Mouse (Mus musculus) T-helper 17 cell (primary cell): ENCODE data around the gene Hs3st5.

ENCODE experiments used
- in situ Hi-C, 2 experiments: fragments of 300-600 bp; cut with MboI, MseI; formaldehyde crosslinking; loops; 1 replicate in 1 of 2; 2 replicates in 1 of 2; pipeline ENCODE4 v1.15.1; 2025; ENCODE audit warnings: high pct_unique_total_duplicates in 2 of 2

Hs3st5 gene

DNA sequence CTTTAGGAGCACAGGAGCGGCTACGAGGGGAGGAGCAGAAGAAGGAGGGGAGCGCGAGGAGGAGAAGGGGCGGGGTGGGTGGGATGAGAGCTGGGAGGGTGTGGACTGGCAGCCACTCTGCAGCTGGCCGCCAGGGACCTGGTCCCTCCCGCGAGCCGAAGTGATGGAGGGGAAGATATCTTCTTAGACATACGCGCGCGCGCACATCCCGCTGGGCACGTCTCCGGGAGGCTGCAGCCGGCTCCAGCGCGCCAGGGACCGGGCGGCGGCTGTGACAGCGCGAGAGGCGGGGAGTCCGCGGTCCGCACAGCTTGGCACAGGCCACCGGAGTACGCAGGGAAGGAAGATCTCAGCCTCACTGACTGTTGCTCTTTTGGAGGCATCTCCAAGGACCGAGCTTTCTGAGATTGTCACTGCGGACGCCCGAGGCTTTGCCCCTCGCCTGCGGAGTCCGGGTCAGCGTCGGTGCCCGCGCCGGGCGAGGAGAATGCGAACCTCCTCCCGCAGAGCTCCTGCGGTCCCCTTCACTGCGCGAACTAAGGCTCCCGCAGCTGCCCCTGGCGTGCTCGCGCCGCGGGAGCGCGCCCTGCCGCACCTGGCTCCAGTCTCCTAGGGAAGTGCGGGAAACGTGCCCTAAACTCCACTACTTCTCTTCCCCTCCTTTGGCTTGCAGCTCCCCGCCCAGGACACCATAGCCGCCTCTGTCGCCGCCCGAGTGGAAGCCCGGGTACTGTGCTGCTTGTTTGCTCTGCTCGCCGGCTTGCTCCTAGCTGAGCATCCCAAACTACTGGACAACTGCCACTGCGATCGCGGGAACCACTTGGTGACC, at the start of gene Hs3st5:
TSS of gene Hs3st5 (plus strand) at position 88 of the 829 bp plus-strand sequence.
- in situ Hi-C loops: no loop called here

DNA sequence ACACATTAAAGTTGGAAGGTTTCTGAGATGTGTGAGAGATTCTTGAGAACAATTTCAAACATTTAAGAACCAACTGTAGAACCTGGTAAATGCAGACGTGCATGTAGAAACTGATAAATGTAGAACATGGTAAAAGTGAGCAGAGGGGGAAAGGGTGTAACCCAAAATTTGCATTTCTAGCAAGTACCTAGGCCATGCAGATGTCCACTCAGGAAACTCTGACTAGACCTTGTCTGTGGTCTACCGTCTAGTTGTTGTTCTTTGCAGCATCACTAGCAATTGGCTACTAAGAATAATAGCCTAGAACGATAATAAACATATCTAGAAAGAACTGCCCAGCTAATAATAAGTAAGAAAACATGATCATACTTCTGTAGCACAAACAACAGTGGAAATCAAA, 38.0 kb upstream of the Hs3st5 start:
- in situ Hi-C loops: no loop called here

DNA sequence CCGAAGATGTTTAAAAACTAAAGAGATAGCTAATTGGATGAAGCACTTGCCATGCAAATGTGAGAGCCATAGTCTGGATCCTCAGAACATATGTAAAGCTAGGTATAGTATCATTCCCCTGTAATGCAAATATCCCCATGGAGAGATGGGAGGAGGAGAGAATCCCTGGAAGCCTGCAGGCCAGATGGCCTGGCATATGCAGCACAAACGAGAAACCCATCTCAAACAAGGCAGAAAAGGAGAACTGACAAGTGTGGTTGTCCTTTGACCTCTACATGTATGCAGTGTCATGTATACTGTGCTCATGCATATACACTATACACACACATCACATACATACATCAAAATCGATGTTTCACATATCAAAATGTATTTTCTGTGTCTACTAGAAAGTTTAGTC, 35.5 kb upstream of the Hs3st5 start:
- in situ Hi-C loops: no loop called here

DNA sequence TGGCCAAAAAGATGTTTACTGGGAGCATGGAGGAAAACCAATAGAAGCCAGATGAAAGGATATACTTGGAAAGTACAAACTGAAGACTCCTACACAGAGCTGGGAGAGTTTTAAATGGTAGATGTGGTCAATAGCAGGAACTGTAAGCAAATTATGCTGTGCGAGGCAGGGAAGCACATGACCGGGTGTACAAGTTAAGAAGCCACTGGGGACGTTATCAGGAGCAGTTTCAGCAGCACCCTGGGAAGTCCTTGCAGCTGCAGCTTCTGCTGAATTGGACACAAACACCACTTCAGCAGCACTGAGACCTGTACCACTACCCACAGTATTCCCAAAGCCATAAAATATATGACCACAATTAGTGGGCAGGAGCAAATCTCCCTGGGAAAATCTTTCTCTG, 31.8 kb upstream of the Hs3st5 start:
- in situ Hi-C loops: no loop called here

DNA sequence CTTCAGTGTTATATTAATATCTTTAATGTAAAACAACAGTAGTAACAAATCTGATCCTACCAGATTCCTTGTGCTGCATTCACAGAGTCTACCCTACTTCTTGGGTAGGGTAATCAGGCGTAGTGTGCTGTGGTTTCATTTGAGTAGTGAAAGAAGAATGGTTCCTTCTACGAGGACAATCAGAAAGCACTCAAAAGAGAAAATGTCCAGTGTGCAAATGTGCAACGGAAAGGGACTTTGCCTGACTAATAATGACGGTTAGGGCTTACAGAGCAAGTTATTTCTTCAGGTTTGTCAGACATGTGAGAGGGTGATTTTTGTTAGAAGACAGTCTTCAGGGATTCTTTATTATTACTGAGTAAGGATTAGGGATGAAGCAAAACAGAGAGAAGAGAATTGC, 29.1 kb upstream of the Hs3st5 start:
- in situ Hi-C loops: no loop called here

DNA sequence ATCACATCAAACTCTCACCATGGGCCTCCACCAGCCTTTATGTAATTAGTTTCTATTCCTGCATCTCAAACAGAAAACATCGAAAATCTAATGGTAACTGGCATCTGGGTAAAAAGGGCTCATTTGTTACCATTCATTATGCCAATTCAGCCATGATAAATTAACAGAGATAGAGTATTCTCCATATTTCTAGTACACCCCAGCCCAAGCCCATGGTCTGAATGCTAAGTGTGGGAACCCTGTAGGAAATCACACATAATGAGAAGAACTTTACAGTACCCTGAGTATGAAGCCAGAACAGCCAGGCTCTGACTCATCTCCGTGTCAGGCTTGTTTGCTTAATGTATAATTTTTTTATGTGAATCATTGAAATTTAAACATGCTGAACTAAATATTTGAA, 23.3 kb upstream of the Hs3st5 start:
- in situ Hi-C loops: no loop called here

DNA sequence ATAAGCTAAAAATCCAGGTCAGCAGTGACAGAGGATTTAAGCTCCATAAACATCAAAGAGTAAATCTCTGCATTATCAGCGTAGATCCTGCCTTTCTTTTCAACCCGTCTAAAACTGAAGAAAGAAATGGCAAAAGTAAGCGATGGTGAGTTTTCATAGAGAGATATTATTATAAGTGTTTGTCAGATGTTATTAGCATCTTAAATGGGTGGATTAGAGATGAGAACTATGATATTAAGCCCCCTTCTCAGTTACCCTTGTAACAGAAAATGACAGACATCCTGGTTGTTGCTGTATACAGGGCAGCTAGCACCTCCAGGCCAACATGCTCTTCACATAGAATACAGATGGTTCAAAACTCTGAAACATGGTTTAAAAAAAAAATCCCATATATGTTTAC, 22.6 kb upstream of the Hs3st5 start:
- in situ Hi-C loops: no loop called here

DNA sequence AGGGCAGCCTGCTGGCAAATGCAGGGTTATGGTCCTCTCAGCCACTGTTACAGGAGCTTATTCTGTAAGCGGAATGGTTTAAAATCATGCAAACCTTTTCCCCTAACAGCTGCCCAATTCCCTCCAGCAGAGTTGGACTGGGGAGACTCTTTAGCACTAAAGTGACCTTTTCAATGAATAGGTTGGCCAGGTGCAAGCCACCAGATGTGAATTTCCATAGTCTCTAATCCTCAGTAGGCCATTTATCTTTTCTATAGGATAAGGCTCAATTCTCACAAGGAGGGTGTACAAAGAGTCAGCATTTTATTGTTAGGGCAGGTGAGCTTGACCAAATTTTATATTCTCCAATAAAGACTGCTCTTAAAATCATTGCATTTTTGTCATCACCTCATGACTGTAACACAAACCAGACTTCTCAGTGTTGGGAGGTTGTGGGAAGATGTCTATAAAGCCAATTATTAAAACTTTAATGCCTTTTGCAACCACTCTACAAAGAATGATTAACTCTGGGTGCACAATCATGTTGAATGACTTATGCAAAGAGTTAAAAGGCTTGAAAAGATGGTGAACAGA, 21.8 kb upstream of the Hs3st5 start:
- in situ Hi-C loops: no loop called here

DNA sequence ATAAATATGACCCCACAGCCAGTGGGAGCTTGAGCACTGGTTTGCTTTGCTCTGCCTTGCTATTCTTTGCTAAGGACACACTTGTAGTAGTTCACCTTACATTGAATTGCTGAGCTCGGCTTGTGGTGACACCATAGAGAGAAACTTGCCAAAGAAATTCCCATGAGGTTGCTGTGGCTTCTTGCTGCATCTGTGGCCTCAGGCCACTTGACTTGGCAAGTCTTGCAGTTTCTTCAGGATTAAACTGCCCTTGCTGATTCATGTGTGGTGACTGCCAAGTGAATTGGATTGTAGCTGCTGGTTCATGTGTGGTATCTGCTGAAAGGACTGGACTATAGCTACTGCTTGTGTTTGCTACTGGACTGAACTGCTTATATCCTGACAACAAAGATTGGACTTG, 13.0 kb upstream of the Hs3st5 start:
- in situ Hi-C loops: no loop called here

DNA sequence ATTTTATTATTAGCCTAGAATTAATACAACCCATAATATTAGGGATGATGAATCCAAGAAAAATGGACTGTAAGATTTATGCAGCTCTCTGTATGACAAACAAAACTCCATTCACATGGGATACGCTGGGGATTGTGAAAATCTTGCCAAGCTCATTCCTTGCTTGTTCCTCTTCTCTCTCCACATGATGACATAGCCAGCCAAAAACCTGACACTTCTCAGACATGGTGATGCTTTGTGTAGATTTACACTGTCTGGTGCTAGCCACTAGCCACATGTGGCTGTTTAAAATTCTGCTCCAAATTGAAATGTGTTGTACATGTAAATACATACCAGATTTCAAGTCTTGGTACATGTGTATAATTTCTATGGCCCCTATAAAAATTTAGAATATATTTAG, 6.9 kb upstream of the Hs3st5 start:
- in situ Hi-C loops: no loop called here

DNA sequence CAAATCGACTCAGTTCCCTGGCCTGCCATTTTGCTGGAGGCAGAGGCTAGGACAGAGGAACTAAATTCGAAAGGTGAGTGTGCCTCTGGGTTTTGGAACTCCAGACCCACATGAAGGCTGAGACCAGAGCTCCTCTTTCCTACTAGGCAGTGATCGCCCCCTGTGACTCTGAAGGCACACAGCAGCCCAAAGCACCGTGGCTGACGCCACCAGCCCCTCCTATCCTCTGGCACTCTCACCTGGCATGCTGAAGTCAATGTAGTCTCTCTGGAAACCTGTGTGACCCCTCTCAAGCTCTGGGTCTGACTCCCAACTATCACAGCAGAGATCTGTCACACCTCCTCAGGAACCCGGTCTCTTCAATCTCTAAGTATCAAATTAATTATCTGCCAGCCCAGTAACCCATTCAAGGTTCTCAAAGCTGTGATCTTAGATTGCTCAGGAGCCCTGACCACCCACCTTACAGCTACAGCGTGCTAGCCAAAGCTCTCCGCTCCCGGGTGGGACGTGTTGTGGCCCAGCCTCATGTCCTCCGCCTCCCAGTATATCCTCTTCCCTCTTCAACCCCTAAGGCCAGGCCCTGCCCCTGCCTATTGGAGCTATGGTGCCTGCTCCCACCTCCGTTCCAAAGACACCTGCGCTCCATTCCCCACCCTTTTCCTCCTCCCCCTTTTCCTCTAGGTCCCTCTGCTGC, 434 bp upstream of the Hs3st5 start:
- in situ Hi-C loops: no loop called here

DNA sequence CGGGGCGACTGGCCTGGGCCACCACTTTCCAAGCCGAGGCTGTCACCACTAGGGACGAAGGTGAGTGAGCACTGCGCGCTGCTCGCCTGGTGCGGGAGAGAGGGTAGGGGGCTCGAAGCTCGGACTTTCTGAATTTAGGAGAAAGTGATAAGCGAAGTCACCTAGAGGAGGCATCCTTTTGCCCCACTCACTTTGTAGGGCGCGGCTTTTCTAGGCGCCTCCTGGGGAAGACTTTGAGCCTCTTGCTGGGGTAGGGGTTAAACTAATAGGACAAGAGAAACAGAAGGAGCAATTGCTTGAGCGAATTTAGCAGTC, 899 bp downstream of the Hs3st5 start:
- in situ Hi-C loops: no loop called here

DNA sequence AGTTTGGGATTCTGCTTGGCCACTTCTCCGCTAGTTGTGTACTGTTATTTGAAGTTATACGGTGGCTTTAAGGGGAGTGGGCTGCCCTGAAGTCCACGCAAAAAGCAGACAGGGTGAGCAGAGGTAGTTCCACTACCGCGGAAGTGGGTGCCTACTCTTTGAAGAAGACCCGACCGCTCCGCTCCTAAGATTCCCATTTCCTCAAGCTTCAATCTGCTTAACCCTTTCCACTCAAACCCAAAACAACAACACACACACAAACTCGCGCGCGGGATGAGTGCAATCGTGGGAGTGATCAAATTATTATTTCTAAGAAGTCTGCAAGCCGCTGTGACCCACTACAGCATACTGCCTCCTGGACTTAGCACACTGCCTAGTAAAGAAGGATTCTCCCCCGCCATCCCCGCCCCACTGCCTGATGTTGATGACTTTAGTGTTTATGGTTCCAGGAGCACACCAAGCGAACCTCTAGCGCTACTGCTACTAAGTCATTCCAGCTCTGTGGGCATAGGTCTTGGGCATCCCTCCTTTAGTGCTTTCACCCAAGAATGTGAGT, 1.5 kb downstream of the Hs3st5 start:
- in situ Hi-C loops: no loop called here

DNA sequence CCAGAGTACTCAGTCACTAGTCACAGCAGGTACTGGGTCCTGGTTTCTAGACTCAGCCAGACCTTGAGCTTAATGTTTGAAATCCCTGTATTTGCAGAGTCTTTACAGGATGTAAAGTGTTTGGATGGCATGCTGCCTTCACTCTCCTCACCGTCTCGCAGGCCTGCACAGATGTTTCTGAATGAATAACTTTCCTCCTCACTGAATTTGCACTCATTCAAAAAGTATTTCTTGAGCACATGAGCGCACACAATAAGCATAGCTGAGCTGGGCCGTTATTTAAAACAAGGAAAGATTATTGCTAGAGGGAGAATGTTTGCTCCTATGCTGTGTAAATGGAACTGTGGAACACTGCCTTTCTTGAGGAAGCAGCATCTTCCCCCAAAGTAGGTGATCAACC, 2.9 kb downstream of the Hs3st5 start:
- in situ Hi-C loops: no loop called here

DNA sequence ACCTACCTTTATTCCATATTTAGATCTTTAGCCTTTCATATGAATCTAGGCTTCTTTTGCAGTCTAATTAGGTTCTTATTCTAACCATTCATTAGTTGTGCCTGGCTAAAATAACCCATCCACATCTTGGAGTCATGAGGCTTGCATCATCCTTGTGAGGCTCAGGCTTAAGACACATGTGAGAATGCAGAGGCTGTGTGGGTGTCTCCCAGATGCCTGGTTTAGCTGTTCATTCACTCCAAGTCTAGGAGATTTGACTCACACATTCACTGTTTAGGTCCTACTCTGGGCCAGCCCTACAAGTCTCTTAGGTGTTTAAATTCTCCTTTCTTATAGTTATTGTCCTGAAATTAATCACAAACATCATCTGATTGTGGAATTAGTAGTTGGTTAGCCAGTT, 17.3 kb downstream of the Hs3st5 start:
- in situ Hi-C loops: no loop called here

DNA sequence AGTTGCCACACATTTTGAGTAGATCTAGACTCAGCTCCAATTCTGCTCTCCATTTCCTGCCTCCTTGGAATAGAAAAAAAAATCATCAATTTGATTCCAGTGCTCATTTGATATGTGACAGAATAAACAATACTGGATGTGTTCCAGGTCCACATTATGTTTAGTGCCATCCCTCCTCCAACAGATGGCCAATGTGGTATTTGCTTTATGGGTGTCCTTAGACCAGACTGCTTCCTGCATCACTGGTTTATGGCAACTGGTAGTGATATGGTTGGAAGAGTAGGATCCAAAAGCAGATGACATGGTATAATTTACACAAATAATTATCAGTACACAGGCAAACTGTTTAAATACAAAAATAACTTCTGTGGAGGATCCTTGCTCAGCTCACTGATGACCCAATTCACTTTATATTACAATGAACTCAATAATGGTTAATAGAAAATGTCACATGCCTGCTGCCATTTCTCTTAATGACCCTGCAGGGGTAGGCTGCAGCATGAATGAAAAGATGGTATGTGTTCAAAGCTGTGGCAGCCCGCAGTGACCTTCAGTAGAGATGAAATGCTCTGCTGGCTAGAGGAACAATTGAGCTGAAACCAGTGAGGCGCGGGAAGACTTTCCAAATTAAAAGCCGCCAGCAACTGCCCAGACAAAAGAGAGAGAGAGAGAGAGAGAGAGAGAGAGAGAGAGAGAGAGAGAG, 27.2 kb downstream of the Hs3st5 start:
- in situ Hi-C loops: no loop called here

DNA sequence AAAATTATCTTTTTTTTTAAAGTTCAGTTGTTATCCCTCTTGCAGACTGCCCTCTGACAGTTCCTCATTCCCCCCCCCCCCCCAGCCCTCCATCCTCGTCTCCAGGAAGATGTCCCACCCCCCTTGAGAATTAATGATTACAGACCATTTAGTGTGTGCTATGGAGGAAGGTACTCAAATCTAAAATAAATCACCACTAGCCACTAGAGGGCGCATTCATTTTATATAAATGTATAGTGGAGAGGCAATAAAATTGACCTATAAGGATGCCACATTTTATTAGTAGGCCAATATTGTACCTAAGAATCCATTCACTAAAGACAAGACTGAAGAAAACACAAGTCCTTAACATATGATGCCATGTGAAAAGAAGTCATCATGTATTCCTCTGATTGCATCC, 40.0 kb downstream of the Hs3st5 start:
- in situ Hi-C loops: loop anchor here (10.0 kb wide), 2 partner anchors 868 to 1432 kb away; no protein-coding TSS in a partner anchor

DNA sequence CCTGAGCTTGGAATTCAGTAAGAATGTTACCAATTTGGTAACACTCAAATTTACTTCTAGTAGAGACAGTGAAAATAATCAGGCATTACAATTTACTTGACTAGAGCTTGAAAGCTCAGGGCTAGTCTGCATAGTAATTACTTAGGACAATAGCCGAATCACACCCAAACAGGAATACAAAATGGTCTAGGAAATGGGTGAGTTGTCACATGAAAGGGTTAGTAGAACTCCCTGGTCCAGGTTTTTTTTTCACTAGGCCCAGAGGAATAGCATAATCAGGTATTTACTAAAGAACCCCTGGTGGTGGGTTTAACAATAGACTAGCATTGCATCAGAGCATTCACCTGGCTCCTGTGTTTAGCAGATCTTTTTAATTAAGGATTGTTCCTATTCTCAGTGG, 41.1 kb downstream of the Hs3st5 start:
- in situ Hi-C loops: loop anchor here (10.0 kb wide), 2 partner anchors 867 to 1433 kb away; no protein-coding TSS in a partner anchor

DNA sequence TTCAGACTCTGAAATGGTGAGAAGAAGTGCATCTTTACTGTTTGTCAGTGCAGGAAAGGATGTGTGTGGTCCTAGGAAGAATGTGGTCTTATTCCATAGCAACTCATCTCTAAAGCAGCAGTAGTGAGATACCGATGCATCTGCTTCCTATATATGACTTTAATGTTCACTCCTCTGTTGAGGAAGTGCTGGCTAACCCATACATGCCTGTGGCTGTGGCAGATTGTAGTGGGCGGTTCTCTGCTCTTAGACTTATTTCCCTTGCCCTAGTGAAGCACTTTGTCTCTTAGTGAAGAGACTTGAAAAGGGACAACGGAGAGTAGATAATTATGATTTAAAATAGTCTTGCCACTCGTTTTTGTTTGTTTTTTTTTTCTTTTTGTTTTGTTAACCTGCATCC, 47.4 kb downstream of the Hs3st5 start:
- in situ Hi-C loops: loop anchor here in 1 of 2 experiments (10.0 kb wide), 1 partner anchor 1621 kb away; no protein-coding TSS in a partner anchor

DNA sequence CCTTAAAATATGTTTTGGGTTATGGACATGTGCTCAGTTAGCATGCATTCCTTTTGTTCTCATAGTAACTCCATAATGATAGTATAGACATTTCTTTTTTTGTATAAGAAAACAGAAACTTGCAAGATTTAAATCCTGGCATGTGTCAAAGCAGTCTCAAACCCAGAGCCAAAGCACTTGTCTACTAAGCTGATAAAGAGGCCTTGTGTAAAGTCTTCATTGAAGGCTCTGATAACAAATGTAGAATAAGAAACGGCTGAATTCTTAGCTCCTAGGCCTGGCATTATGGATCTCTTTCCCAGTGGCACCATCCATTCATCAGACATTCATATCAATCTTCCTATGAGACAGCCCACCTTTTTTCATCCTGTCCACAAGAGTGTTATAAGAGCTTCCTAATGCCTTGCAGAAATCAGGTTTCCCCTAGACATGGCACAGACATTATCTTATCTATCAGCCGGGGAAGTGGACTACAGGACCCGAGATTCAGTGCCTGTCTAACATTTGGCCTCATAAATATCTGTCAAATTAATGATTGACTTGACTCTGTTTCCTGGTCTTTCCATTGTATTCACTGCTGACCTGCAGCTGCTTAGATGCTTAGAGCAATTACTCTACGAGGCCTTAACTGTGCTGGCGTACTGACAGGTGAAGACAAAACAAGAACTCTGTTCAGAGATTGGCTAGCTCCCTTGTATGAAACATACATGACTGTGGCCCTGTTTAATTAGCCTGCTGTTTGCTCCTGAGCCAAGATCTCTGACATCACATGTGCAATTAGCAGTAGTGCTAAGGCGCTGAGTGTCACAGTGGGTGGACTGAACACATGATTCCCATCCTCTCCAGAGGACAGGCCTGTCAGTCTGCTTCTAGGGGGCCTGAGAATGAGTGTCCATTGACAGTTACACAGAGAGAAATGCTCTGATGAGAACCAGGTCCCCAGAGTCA, 48.6 kb downstream of the Hs3st5 start:
- in situ Hi-C loops: loop anchor here in 1 of 2 experiments (10.0 kb wide), 1 partner anchor 1620 kb away; no protein-coding TSS in a partner anchor

DNA sequence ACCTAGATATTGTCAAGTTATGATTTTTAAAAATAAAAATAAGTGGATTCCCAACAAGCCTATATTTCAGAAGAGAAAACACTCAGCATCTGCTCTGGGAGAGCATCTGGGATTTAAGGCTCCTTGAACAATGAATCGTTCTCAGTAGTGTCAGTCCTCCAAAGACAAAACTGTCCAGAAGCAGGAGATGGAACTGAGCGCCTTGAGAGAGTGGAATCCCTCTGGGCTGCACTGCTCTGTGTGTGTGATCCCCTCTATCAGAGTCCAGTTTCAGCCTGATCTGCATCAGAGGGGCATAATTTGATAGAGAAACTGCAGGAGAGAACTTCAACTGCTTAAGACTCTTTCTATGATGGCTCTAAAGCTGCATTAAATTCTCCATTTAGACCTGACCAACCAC, 49.5 kb downstream of the Hs3st5 start:
- in situ Hi-C loops: loop anchor here in 1 of 2 experiments (10.0 kb wide), 1 partner anchor 1619 kb away; no protein-coding TSS in a partner anchor
